Mouse (Mus musculus): ENCODE measurements at regions not wholly inside any gene's neighbourhood (a gene's known extent, or its start where the extent isn't known, plus 50 kb on each side); places are given as distances from the start of the nearest gene placed in this dataset.

DNA sequence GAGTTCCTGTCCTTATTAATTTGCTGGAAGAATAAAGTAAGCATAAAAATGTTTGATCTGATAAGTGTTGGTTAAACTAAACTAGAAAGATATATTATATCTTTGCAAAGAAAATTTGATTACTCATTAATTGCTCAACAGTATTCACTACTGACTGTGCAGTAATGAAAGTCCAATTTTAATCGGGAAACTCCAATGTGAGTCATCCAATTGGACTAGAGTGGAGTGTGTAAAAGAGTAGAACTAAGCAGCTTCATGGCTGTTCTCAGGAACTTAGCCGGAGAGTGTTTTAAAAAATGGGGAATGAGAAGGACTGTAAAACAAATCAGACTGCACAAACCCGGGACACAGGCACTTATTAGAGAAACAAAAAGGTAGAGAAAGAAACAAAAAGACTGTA lies 58.5 kb upstream of the Slc4a7 start:
- no peak for TF ChIP-seq CTCF (IDR thresholded peaks at IDR 0.05)
- TF ChIP-seq EP300 (IDR thresholded peaks at IDR 0.05), result no peak

All from lung, postnatal 0 days (tissue).